In the genomic region with DNA sequence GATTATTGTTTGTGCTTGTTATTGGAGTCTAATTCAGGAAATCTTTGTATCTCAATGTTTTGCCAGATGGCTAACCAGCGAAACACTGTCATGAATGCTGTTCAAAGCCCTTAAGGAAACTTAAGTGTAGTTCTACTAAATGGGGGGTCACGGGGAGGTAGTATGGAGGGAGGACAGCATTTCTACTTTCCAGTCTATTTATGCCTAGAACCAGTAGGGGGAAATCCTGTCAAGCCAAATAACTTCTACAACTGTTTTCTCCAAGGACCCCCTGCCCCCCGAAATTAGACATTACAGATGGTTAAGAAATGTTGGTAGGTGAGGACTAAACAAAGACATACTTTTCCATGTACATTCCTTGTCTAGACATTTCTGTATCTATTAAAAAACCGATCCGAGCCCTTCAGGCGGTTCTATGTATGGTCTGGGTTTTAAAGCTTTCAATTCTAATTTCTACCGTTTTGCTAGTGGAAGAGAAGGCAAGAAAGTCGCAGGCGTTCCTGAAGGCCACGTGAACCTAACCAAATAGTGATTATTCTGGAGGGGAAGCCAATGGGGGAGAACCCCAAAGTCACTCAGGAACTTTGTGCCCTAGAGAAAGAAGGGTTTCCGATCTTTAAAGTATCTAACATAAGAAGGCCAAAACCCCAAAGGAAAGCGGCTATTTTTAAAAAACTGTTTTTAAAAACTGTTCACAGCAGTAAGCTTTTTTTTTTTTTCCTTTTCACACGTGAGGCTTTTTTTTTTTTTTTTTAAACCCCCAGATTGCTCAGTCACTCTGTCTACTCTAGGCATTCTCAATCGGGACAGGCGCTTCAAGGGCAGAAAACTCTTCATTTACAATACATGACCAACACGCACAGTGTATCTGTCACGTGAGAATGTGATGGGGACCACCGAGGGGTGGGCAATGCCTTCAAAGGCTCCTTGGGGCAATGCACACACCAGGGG, we compare ENCODE assay signal across 8 mouse cellular contexts. TPM values are rescaled to one million over a fixed set of nuclear protein-coding genes. Genes with fewer than 3 reads are reported as not detected.
DNase-seq lines count a peak whose midpoint lies in the region; ATAC-seq and TF ChIP-seq lines count a peak whose summit lies in the region.

No protein-coding gene starts in this region.

- peak overlapping the region; percentile 93 for H3K4me2 ChIP-seq in heart, embryonic 15.5 days
- H3K4me2 ChIP-seq in forebrain, embryonic 16.5 days (ENCODE audit: low read length) = peak overlapping the region; percentile 72

- no peaks in the 10 kb centered on the region for H3K36me3 ChIP-seq in heart, embryonic 15.5 days
- no peaks in the 10 kb centered on the region for H3K36me3 ChIP-seq in ES-E14 (ENCODE audit: control insufficient read depth, insufficient read depth, low read length, poor library complexity, severe bottlenecking)
- H3K36me3 ChIP-seq in forebrain, embryonic 16.5 days (ENCODE audit: control insufficient read depth, insufficient read depth) = no peaks in the 10 kb centered on the region

- in situ Hi-C loops in ES-E14 (cut with MboI; ENCODE audit: low sequenced_read_pairs in 2 of 2, unreplicated experiment in 2 of 2) = no loop called here

- peak overlapping the region; percentile 74 for H3K4me3 ChIP-seq in heart, embryonic 15.5 days
- H3K4me3 ChIP-seq in ES-E14 (ENCODE audit: insufficient read depth in 1 of 2, low read depth in 1 of 2, low read length in 2 of 2, poor library complexity in 1 of 2, severe bottlenecking in 1 of 2) = peak overlapping the region; percentile 85 to 90
- peak overlapping the region; percentile 89 for H3K4me3 ChIP-seq in forebrain, embryonic 16.5 days (replicated peaks; ENCODE audit: low read length)

- WGBS in heart, embryonic 15.5 days = 14% methylated on average over 18 of the region's 18 CpGs
- 13% methylated on average over 18 of the region's 18 CpGs for WGBS in forebrain, embryonic 16.5 days

- H3K27me3 ChIP-seq in heart, embryonic 15.5 days = peaks cover 60% of the 10 kb centered on the region
- H3K27me3 ChIP-seq in forebrain, embryonic 16.5 days (replicated peaks; ENCODE audit: control insufficient read depth, insufficient read depth, low read length) = peaks cover 5% of the 10 kb centered on the region

- no peaks in the 10 kb centered on the region for H3K9me3 ChIP-seq in heart, embryonic 15.5 days (replicated peaks)
- H3K9me3 ChIP-seq in ES-E14 (ENCODE audit: control insufficient read depth, insufficient read depth, low read depth, low read length) = no peaks in the 10 kb centered on the region
- H3K9me3 ChIP-seq in forebrain, embryonic 16.5 days (ENCODE audit: control insufficient read depth, low read length) = no peaks in the 10 kb centered on the region

- peaks cover 6% of the 10 kb centered on the region for H3K4me1 ChIP-seq in heart, embryonic 15.5 days (replicated peaks)
- peaks cover 0 to 3% of the 10 kb centered on the region in 2 experiments; a peak in 1 of 4 replicates for H3K4me1 ChIP-seq in ES-E14 (ENCODE audit: control insufficient read depth in 2 of 2, insufficient read depth in 2 of 2, low read length in 2 of 2, poor library complexity in 1 of 2)
- peaks cover 10% of the 10 kb centered on the region for H3K4me1 ChIP-seq in forebrain, embryonic 16.5 days (replicated peaks; ENCODE audit: control insufficient read depth, insufficient read depth, low read length)

- no peak for DNase-seq in heart, postnatal 10 days
- DNase-seq in ES-E14 (ENCODE audit: low read depth, low spot score) = no peak
- DNase-seq in left cerebral cortex, postnatal 10 days (ENCODE audit: extremely low spot score in 1 of 2, low spot score in 2 of 2) = no peak
- DNase-seq in ovary, postnatal 36 days (ENCODE audit: low spot score) = no peak
- DNase-seq in right cerebral cortex, adult 2 months (ENCODE audit: low spot score in 2 of 2) = no peak

- ATAC-seq in heart, embryonic 15.5 days (replicated peaks; ENCODE audit: insufficient number of reproducible peaks, insufficient read depth, low FRiP score, low read depth) = no peak
- no peak for ATAC-seq in forebrain, embryonic 16.5 days
- 0 out of 2 replicates have a peak, but pooled peaks have one; percentile 15 for ATAC-seq in megakaryocyte-erythroid progenitor cell, adult 5-6 weeks (replicated peaks; ENCODE audit: low FRiP score, low TSS enrichment, poor library complexity, severe bottlenecking)

- intact Hi-C loops in heart, postnatal 10 days (cut with DNase I) = no loop called here
- intact Hi-C loops in left cerebral cortex, postnatal 10 days (cut with DNase I) = loop anchor here (2.0 kb wide), 1 partner anchor 67 kb away; no protein-coding TSS in a partner anchor

- H3K27ac ChIP-seq in heart, embryonic 15.5 days = no peak overlapping the region
- no peak overlapping the region for H3K27ac ChIP-seq in ES-E14 (ENCODE audit: insufficient read depth, low read depth, low read length, poor library complexity, severe bottlenecking)
- H3K27ac ChIP-seq in forebrain, embryonic 16.5 days (ENCODE audit: low read length) = no peak overlapping the region

- H3K9ac ChIP-seq in heart, embryonic 15.5 days = peak overlapping the region; percentile 71
- peak overlapping the region; percentile 87 for H3K9ac ChIP-seq in ES-E14 (ENCODE audit: insufficient read depth, low read depth, low read length, poor library complexity, severe bottlenecking)
- peak overlapping the region; percentile 92 for H3K9ac ChIP-seq in forebrain, embryonic 16.5 days (replicated peaks; ENCODE audit: low read depth, low read length)

TF ChIP-seq in ES-E14, 5 proteins besides CTCF, POLR2A, EP300 and RAD21:
- TF ChIP-seq ZC3H11A (IDR thresholded peaks at IDR 0.05; ENCODE audit: borderline replicate concordance, low read depth, low read length) (no peak), ZNF384 (IDR thresholded peaks at IDR 0.05; ENCODE audit: low read depth, low read length) (peak; percentile 93)

RNA-seq across cellular contexts. Expression of a gene that starts 0.8 kb away (rescaled TPM):
- polyA plus RNA-seq in heart, embryonic 15.5 days (2015; fragmentation: Nextera tagmentation; extraction: Ambion mirVana) = 0.73 and 1.4 TPM in 2 replicates
- total RNA-seq in heart, postnatal 10 days (2021) = 1 to 10 TPM; 1.5 to 3.4 TPM
- 5.8 and 7.0 TPM in 2 replicates for total RNA-seq in ES-E14 (2012; rRNA removed)
- 0.98 and 1.6 TPM in 2 replicates for polyA plus RNA-seq in forebrain, embryonic 16.5 days (2015; fragmentation: Nextera tagmentation; extraction: Ambion mirVana)
- total RNA-seq in megakaryocyte-erythroid progenitor cell, adult 5-6 weeks (2014; fragmentation: Nextera tagmentation) = not detected in 2 replicates
- total RNA-seq in megakaryocyte-erythroid progenitor cell, adult 5-6 weeks (2017) = not detected in 2 replicates
- 1 to 10 TPM in 1 of 2 experiments, under 1 TPM in 1; 0.30 to 1.5 TPM for total RNA-seq in left cerebral cortex, postnatal 10 days (2021)

RNA-seq across cellular contexts. Expression of a gene that starts 0.9 kb away (rescaled TPM):
- polyA plus RNA-seq in heart, embryonic 15.5 days (2015; fragmentation: Nextera tagmentation; extraction: Ambion mirVana) = 0.14 and 0.15 TPM in 2 replicates
- under 1 TPM; 0.72 to 0.82 TPM for total RNA-seq in heart, postnatal 10 days (2021)
- total RNA-seq in ES-E14 (2012; rRNA removed) = 0.58 and 0.85 TPM in 2 replicates
- polyA plus RNA-seq in forebrain, embryonic 16.5 days (2015; fragmentation: Nextera tagmentation; extraction: Ambion mirVana) = 2.1 and 3.0 TPM in 2 replicates
- not detected in 2 replicates for total RNA-seq in megakaryocyte-erythroid progenitor cell, adult 5-6 weeks (2014; fragmentation: Nextera tagmentation)
- not detected in 2 replicates for total RNA-seq in megakaryocyte-erythroid progenitor cell, adult 5-6 weeks (2017)
- 10 to 100 TPM; 13.4 to 13.6 TPM for total RNA-seq in left cerebral cortex, postnatal 10 days (2021)
